Mouse (Mus musculus) c-Kit-positive CD71-negative TER-119-negative erythroid progenitor cells, embryonic 14.5 days (primary cell): ENCODE data around the gene Agt.

Experiments
- DNase-seq: peaks from one replicate; pipeline ENCODE4 v3.0.0-alpha.2; 2013; ENCODE audit warnings: low read depth

Gene Agt

DNA sequence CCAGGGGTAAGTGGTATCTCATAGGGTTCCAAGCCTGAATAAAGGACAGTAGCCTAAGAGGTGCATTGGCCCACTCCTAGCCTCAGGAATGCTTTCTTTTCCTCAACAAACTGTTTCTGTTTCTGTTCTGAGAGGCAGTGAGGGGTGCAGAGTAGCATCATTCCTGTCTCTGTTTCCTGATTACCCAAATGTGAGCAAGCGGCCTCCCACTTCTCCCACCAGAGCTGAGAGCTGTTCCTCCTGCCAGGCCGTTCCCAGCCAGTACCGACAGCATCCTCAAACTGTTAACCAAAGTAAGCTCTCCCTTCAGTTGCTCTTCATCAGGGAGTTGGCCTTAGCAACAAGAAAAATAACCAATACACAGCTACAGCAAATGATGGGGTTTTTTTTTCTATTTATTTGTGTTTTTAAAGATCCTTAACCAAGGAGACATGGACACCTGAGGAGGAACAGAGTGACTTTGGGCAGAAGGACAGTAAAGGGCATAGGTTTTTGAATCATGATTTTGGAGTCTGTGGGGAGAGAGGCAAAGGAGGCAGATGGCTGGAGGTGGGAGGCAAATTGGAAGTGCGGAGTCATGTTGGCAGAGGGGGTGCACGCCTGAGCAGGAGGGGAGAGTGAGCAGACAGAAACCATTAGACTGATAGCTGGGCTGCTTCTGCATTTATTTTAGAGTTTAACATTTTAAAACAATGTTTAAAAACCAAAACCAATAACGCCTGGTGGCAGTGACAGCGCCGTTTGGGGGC lies 61.8 kb downstream of the Agt start:
- no peak for DNase-seq
